Mouse (Mus musculus) cortical plate, adult 2 months (tissue): ENCODE results near the gene Tmem229b.

ENCODE experiments used
- CTCF ChIP-seq: fragments of 200-500 bp; IDR thresholded peaks from 2 replicates; pipeline ENCODE4 v1.5.1; 2011; ENCODE audit warnings: mild to moderate bottlenecking, control low read depth, low read length; ENCODE audit not compliant: insufficient read depth; ENCODE audit errors: extremely low read depth
- POLR2A ChIP-seq: fragments of 200-500 bp; IDR thresholded peaks from 2 replicates; pipeline ENCODE4 v1.6.1; 2011; ENCODE audit warnings: mild to moderate bottlenecking, low read length, control low read depth; ENCODE audit not compliant: insufficient read depth; ENCODE audit errors: extremely low read depth

DNA sequence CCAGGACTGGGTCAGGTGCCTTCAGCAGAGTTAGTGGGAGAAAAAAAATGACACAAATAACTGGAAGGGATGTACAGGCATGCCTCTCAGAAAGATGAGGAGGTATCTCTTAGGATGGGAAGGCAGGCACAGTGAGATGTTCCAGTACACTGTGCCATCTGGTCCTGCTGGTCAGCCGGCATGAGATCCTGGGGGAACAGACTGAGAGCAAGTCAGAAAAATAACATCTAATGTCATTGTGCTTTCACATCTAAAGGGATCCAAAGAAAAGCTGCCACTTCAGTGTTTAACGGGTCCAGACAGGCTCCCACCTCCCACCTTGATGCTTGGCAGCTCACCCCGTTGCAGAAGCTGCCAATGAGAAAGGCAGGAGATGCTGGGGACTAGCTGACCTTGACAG lies 54.9 kb downstream of the Tmem229b start:
- TF ChIP-seq POLR2A = no peak
- no peak for TF ChIP-seq CTCF
